Mouse (Mus musculus): ENCODE measurements at regions not wholly inside any gene's neighbourhood (a gene's known extent, or its start where the extent isn't known, plus 50 kb on each side); places are given as distances from the start of the nearest gene placed in this dataset.
A peak's percentile ranks its signal among the peaks of the same experiment; 100 is the strongest.

GRCm38 (mm10) chr3:63036691-63037090, 204.6 kb upstream of the Mme start:
- no peak for DNase-seq (ENCODE audit: low read depth, low spot score)

- no peak for DNase-seq (ENCODE audit: low read depth, low spot score)
These were observed 170.6 kb upstream of the Mme start for GRCm38 (mm10) chr3:63070786-63071185.

GRCm38 (mm10) chr3:63073051-63073450, 168.3 kb upstream of the Mme start:
- no peak for DNase-seq (ENCODE audit: low read depth, low spot score)

GRCm38 (mm10) chr3:63078181-63078580, 163.2 kb upstream of the Mme start:
- no peak for DNase-seq (ENCODE audit: low read depth, low spot score)

- DNase-seq (ENCODE audit: low read depth, low spot score) = peak; percentile 95
These were observed 159.2 kb upstream of the Mme start for GRCm38 (mm10) chr3:63082161-63082560.

- DNase-seq (ENCODE audit: low read depth, low spot score) = no peak
These were observed 155.9 kb upstream of the Mme start for GRCm38 (mm10) chr3:63085426-63085825.

- no peak for DNase-seq (ENCODE audit: low read depth, low spot score)
These were observed 148.4 kb upstream of the Mme start for GRCm38 (mm10) chr3:63092901-63093300.

- no peak for DNase-seq (ENCODE audit: low read depth, low spot score)
These were observed 126.1 kb upstream of the Mme start for GRCm38 (mm10) chr3:63115216-63115615.

GRCm38 (mm10) chr3:63131883-63132282, 109.5 kb upstream of the Mme start:
- DNase-seq (ENCODE audit: low read depth, low spot score) = no peak

GRCm38 (mm10) chr3:63137391-63138147, 103.8 kb upstream of the Mme start:
- DNase-seq (ENCODE audit: low read depth, low spot score) = no peak

GRCm38 (mm10) chr3:63146237-63146636, 95.1 kb upstream of the Mme start:
- no peak for DNase-seq (ENCODE audit: low read depth, low spot score)

- no peak for DNase-seq (ENCODE audit: low read depth, low spot score)
These were observed 58.7 kb upstream of the Mme start for GRCm38 (mm10) chr3:63182411-63183166.

- no peak for DNase-seq (ENCODE audit: low read depth, low spot score)
These were observed 53.4 kb upstream of the Mme start for GRCm38 (mm10) chr3:63187836-63188440.

All from R1 (cell line).